Mouse (Mus musculus): ENCODE data around the gene Epm2a.
A peak's percentile ranks its signal among the peaks of the same experiment; 100 is the strongest.
"Not testable (repeated sequence)": the region's sequence is repeated elsewhere in the genome, so short reads cannot be mapped to it uniquely, and the experiment has no call there.

Gene Epm2a

GRCm38 (mm10) chr10:11343205-11344141, at the start of gene Epm2a:
Epm2a (plus strand) TSS chr10:11343404.
- DNase-seq (ENCODE audit: low spot score), result peak; percentile 87

DNA sequence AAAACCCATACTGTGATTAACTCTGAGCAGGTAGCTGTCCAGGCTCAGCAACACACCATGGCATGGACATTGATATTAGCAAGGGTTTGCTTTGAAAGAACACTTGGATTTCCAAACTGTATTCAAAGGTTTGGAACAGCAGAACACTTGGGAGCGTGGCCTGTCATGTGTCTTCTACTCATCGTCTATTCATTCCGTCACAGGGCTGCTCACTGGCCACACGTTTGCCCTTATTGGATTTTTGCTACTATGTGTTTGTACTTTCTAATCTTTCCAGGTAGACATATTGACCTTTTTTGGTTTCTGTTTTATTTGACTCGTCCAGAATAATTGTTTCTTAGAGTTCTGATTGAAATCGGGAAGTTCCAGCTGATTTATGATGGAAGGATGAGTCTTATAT, 44.8 kb upstream of the Epm2a start:
- DNase-seq (ENCODE audit: low spot score), result no peak

DNA sequence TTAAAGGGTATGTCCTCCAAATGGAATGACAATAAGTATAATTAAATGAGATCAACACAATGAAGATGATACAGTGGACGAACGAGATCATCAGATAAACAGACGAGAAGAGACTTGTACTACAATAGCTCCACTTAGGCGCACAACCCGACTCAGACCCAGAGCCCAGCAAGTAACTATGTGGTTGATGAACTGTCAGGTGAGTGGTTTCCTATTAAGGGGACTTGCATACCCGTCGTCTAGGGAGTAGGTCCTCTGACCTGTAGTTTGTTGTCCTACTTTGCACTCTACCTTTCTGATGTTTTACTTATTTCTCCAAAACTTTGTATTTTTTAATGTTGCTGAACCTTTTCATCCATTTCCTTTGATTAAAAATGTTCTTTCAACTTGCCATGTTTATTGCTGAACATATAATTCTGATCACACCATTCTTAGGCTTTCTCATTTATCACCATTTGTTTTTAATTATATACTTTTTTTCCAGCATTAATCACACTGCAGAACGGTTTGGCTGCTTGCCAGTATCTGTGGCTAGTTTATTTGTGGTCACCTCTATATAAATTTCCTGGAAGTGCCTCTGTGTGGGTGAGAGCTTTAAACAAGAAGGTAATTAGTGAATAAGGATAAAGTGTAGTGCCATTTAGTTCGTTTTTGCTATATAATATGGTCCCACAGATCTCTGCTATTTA, 37.7 kb upstream of the Epm2a start:
- DNase-seq (ENCODE audit: low spot score), result no peak

DNA sequence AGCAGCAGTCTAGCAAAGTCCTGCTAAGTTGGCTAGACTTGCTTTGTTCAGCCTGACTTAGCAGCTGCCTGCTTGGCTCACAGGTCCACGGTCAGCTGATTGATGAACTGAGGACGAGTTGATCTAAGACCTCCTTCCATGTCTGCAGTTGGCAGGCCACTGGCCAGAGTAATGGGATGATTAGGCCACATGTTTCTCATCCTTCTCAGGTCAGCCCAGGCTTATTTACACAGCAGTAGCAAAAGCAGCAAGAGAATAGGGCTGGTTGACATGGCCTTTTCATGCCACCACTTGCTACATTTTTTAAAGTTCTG, 37.2 kb upstream of the Epm2a start:
- no peak for DNase-seq (ENCODE audit: low spot score)

- no peak for DNase-seq (ENCODE audit: low spot score)
Observed at GRCm38 (mm10) chr10:11309866-11310265, 33.3 kb upstream of the Epm2a start.

- DNase-seq (ENCODE audit: low spot score), result no peak
Observed at GRCm38 (mm10) chr10:11310481-11310880, 32.7 kb upstream of the Epm2a start.

DNA sequence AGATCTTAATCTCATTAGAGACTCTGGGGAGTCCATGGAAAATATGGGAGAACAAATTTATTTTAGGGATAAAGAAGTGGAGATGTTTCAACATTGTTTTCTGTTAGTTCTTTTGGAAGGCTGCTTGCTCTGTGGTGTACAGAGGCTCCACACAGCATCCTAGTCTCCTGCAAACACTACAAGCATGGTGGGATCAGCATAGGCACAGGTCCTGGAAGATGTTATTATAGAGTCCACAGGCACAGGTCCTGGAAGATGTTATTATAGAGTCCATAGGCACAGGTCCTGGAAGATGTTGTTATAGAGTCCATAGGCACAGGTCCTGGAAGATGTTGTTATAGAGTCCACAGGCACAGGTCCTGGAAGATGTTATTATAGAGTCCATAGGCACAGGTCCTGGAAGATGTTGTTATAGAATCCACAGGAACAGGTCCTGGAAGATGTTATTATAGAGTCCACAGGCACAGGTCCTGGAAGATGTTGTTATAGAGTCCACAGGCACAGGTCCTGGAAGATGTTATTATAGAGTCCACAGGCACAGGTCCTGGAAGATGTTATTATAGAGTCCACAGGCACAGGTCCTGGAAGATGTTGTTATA, 25.2 kb upstream of the Epm2a start:
- DNase-seq (ENCODE audit: low spot score), result not testable (repeated sequence)

DNA sequence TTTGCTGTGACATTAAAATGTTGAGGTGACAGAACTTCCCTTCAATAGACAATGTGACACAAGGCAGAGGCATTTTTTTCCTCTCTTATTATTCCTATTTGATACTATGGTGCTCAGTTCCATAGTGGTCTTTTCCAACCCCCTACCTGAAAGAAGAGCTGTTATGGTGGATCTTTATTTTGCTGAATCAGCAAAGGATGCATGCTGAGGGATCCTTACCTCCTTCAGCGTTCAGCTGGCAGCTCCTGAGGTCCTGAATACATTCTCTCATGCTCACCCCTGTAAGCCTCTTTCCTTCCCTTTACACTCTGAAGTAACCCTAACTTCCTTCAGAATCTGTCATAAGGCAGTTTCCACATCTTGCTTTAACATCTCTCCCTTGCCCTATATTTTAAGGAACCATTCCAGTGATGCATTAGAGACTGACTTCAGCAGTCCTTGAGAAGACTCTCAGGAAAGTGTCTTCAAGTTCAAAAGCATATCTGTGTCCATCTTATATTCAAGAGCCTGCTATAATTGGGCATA, 23.7 kb upstream of the Epm2a start:
- no peak for DNase-seq (ENCODE audit: low spot score)

DNA sequence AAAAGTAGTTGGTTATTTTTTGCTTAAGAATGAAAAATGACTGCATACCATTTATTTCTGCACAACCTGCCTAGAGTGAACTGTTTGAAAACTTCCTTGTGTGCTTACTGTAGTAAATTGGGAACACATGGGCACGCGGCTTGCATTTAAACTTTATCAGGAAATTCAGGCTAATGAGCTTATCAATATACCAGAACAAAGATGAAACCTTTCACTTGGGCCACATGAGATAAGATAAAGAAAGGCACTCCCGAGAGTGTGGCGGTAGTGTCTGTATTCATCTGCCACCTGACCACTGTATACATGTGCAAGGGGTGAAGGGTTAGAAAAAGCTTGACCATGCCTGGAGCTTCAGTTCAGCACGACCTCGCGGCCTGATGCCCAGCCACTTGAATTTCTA, 20.9 kb upstream of the Epm2a start:
- DNase-seq (ENCODE audit: low spot score), result no peak

DNA sequence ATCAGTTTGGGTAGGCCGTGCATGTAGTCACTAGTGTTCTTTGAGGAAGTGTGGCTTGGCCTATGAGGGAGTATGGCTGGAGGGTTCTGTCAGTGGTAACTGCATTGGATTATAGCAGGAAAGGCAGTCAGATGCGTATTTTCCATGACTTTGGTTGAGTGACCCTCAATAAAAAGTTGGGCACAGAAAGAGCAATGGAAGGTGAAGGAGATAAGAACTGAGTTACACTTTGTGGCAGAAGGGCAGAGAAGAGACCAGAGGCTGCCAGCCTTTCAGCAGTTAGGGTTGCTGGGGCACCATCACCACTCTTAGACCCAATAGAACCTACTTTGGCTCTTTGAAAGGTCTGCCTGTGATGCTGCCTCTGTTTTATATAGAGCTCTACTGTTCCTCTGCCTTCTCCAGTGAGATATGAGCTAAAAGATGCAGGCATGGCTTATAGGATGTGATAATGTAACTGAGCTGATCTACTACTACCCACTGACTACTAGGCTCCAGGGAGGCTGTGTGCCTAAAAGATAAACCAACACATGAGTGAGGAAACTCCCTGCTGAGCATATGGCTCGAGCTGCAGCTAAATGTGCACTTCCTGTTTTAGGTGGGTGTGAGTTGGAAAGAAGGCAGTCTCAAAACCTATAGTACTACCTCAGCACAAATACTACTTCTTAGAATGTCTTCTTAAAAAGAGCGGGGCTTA, 19.9 kb upstream of the Epm2a start:
- DNase-seq (ENCODE audit: low spot score), result no peak

GRCm38 (mm10) chr10:11326526-11326925, 16.7 kb upstream of the Epm2a start:
- DNase-seq (ENCODE audit: low spot score), result no peak

- DNase-seq (ENCODE audit: low spot score), result no peak
Observed at GRCm38 (mm10) chr10:11344536-11345468, 1.6 kb downstream of the Epm2a start.

GRCm38 (mm10) chr10:11350243-11350974, 7.2 kb downstream of the Epm2a start:
- not testable (repeated sequence) for DNase-seq (ENCODE audit: low spot score)

GRCm38 (mm10) chr10:11354609-11355008, 11.4 kb downstream of the Epm2a start:
- DNase-seq (ENCODE audit: low spot score), result no peak

DNA sequence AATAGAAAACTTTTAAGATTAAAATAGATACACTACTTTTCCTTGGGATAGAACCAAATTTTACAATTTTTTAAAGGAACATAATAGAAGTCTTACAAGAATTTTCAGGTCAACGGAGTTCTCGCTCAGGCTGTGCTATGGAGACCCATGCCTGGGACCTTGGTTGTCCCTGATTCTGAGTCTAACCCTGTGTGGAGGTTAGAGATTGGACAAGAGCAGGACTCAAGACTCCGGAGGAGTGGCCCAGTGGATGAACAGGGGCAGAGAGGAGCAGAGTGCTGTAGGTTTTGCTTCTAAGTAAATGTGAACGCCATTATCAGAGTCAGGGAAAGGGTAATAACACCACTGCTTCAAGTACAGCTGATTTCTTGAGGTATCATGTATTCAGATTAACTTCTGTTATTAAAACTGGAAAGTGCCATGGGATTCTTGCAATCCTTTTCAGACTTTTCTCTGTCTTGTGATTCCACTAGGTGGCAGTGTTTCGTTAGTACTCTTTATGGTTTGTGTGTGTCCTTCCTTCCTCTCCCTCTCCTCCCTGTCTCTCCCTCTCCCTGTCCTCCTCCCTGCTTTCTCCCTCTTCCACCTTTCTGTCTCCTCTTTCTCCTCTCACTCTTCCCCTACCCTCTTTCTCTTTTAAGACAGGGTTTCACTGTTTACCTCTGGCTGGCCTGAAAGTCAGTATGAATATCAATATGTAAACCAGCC, 18.9 kb downstream of the Epm2a start:
- no peak for DNase-seq (ENCODE audit: low spot score)

- DNase-seq (ENCODE audit: low spot score), result no peak
Observed at GRCm38 (mm10) chr10:11362896-11363487, 19.8 kb downstream of the Epm2a start.

GRCm38 (mm10) chr10:11381302-11381701, 38.1 kb downstream of the Epm2a start:
- no peak for DNase-seq (ENCODE audit: low spot score)

- no peak for DNase-seq (ENCODE audit: low spot score)
Observed at GRCm38 (mm10) chr10:11410926-11411325, 67.7 kb downstream of the Epm2a start.

- no peak for DNase-seq (ENCODE audit: low spot score)
Observed at GRCm38 (mm10) chr10:11420071-11420470, 76.9 kb downstream of the Epm2a start.

All from ovary, postnatal 36 days (tissue).